In the genomic region with DNA sequence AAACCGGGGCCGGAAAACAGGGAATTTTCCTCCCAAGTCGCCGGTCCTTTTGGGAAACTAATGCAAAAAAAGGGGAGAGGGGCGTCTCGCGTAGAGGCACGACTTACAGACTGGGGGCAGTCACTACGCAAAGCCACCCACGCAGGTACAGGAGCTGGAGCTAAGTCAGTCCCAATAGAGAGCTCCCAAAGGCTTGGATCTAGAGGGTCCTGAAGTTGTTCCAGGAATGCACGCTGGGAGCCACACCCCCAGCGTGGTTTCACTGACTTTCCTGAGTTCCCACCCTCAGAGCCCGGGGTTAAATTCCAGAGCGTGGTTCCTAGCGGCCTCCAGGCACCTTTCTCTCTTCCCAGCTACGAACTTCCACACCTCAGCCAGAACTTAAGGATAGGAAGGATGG, we compare ENCODE assay signal across 8 mouse cellular contexts. TPM values are rescaled to one million over a fixed set of nuclear protein-coding genes. Genes with fewer than 3 reads are reported as not detected.
DNase-seq lines count a peak whose midpoint lies in the region; ATAC-seq and TF ChIP-seq lines count a peak whose summit lies in the region.

No protein-coding gene starts in this region.

- under 1% methylated on average over 16 of the region's 16 CpGs for WGBS in forebrain, embryonic 15.5 days
- 1% methylated on average over 16 of the region's 16 CpGs for WGBS in midbrain, embryonic 14.5 days

- H3K27ac ChIP-seq in ES-Bruce4 (ENCODE audit: insufficient read depth, low read length), result peak overlapping the region; percentile 73
- peak overlapping the region; percentile 96; the same call in 1 of the 2 replicates for H3K27ac ChIP-seq in forebrain, embryonic 15.5 days (replicated peaks)
- peak overlapping the region; percentile 98 for H3K27ac ChIP-seq in midbrain, embryonic 14.5 days (replicated peaks; ENCODE audit: low read depth, low read length)

- H3K9ac ChIP-seq in ES-Bruce4 (ENCODE audit: low read depth, poor library complexity, severe bottlenecking), result peak overlapping the region; percentile 100
- peak overlapping the region; percentile 33 for H3K9ac ChIP-seq in forebrain, embryonic 15.5 days (replicated peaks)
- peak overlapping the region; percentile 99 for H3K9ac ChIP-seq in midbrain, embryonic 14.5 days (replicated peaks; ENCODE audit: low read length)

- H3K4me3 ChIP-seq in ES-Bruce4 (ENCODE audit: low read depth, low read length), result peak overlapping the region; percentile 74
- peak overlapping the region; percentile 72 for H3K4me3 ChIP-seq in forebrain, embryonic 15.5 days
- H3K4me3 ChIP-seq in midbrain, embryonic 14.5 days (replicated peaks; ENCODE audit: low read depth, low read length), result peak overlapping the region; percentile 77

- no peak for TF ChIP-seq EP300 in ES-Bruce4 (IDR thresholded peaks at IDR 0.05; ENCODE audit: insufficient read depth, low read depth, low read length)

- peak; percentile 47 for ATAC-seq in forebrain, embryonic 15.5 days (replicated peaks)
- peak; percentile 13; the same call in 1 of the 2 replicates for ATAC-seq in midbrain, embryonic 14.5 days (ENCODE audit: low FRiP score, low TSS enrichment)

- no peak for TF ChIP-seq CTCF in ES-Bruce4 (IDR thresholded peaks at IDR 0.05; ENCODE audit: low read depth, low read length)

- H3K36me3 ChIP-seq in ES-Bruce4 (ENCODE audit: control insufficient read depth, insufficient read depth, low read length, poor library complexity, severe bottlenecking), result no peaks in the 10 kb centered on the region
- no peaks in the 10 kb centered on the region for H3K36me3 ChIP-seq in forebrain, embryonic 15.5 days
- H3K36me3 ChIP-seq in midbrain, embryonic 14.5 days (ENCODE audit: control insufficient read depth, insufficient read depth, low read length), result no peaks in the 10 kb centered on the region

- no peaks in the 10 kb centered on the region for H3K4me1 ChIP-seq in ES-Bruce4 (ENCODE audit: control insufficient read depth, insufficient read depth, low read length)
- peaks cover 29% of the 10 kb centered on the region for H3K4me1 ChIP-seq in forebrain, embryonic 15.5 days
- H3K4me1 ChIP-seq in midbrain, embryonic 14.5 days (ENCODE audit: control insufficient read depth, insufficient read depth, low read length), result peaks cover 19% of the 10 kb centered on the region

- TF ChIP-seq POLR2A in ES-Bruce4 (IDR thresholded peaks at IDR 0.05; ENCODE audit: insufficient read depth, low read length), result no peak

- peak; percentile 68 for DNase-seq in 3T3-L1 (ENCODE audit: low read depth, low spot score)
- DNase-seq in kidney, postnatal 25 days, result peak; percentile 64 to 65
- DNase-seq in midbrain, embryonic 14.5 days, result peak; percentile 27
- DNase-seq in ovary, postnatal 14 days (ENCODE audit: low spot score), result no peak
- no peak for DNase-seq in retina, postnatal 1 day
- no peak for DNase-seq in thymus, postnatal 0 days (ENCODE audit: low spot score)

- H3K27me3 ChIP-seq in ES-Bruce4 (ENCODE audit: control insufficient read depth, insufficient read depth, low read length, poor library complexity, severe bottlenecking), result no peaks in the 10 kb centered on the region
- no peaks in the 10 kb centered on the region for H3K27me3 ChIP-seq in forebrain, embryonic 15.5 days
- H3K27me3 ChIP-seq in midbrain, embryonic 14.5 days (ENCODE audit: control insufficient read depth, insufficient read depth, low read length), result no peaks in the 10 kb centered on the region

- 0 out of 2 replicates have a peak, but pooled peaks cover under 1% of the 10 kb centered on the region for H3K9me3 ChIP-seq in ES-Bruce4 (replicated peaks; ENCODE audit: control insufficient read depth, insufficient read depth, low read length, poor library complexity, severe bottlenecking)
- no peaks in the 10 kb centered on the region for H3K9me3 ChIP-seq in forebrain, embryonic 15.5 days
- no peaks in the 10 kb centered on the region for H3K9me3 ChIP-seq in midbrain, embryonic 14.5 days (ENCODE audit: control insufficient read depth, low read length)

- H3K4me2 ChIP-seq in forebrain, embryonic 15.5 days (replicated peaks), result peak overlapping the region; percentile 60
- H3K4me2 ChIP-seq in midbrain, embryonic 14.5 days (ENCODE audit: low read length), result peak overlapping the region; percentile 88

RNA-seq across cellular contexts. Expression of a gene that starts 0.5 kb away (rescaled TPM):
- polyA plus RNA-seq in ES-Bruce4 (2011; ENCODE audit: insufficient read depth, insufficient read length, low read depth, missing spikeins), result 101 and 108 TPM in 2 replicates
- polyA plus RNA-seq in forebrain, embryonic 15.5 days (2015; fragmentation: Nextera tagmentation; extraction: Ambion mirVana), result 37.1 and 38.0 TPM in 2 replicates
- 40.4 and 46.9 TPM in 2 replicates for polyA plus RNA-seq in midbrain, embryonic 14.5 days (2014; fragmentation: Nextera tagmentation; extraction: Ambion mirVana)
- polyA plus RNA-seq in thymus, postnatal 0 days (2015; fragmentation: Nextera tagmentation; extraction: Ambion mirVana), result 35.3 and 54.9 TPM in 2 replicates

RNA-seq across cellular contexts. Expression of a gene that starts 56.8 kb away (rescaled TPM):
- 93.5 and 93.7 TPM in 2 replicates for polyA plus RNA-seq in ES-Bruce4 (2011; ENCODE audit: insufficient read depth, insufficient read length, low read depth, missing spikeins)
- polyA plus RNA-seq in forebrain, embryonic 15.5 days (2015; fragmentation: Nextera tagmentation; extraction: Ambion mirVana), result 53.9 and 55.4 TPM in 2 replicates
- polyA plus RNA-seq in midbrain, embryonic 14.5 days (2014; fragmentation: Nextera tagmentation; extraction: Ambion mirVana), result 43.3 and 57.7 TPM in 2 replicates
- 41.5 and 46.1 TPM in 2 replicates for polyA plus RNA-seq in thymus, postnatal 0 days (2015; fragmentation: Nextera tagmentation; extraction: Ambion mirVana)

Comparison
In these comparisons a context has a peak if more than half of its experiments do, and no peak if none do; other contexts are left out.
1. DNase-seq: peak in 3T3-L1 (single experiment), kidney, postnatal 25 days (2 of 2) and midbrain, embryonic 14.5 days (single experiment); none in ovary, postnatal 14 days (single experiment), retina, postnatal 1 day (single experiment) and thymus, postnatal 0 days (single experiment).
2. H3K9ac ChIP-seq: peak in every context shown above with its lines; median percentile 100 in ES-Bruce4; 99 in midbrain, embryonic 14.5 days; 33 in forebrain, embryonic 15.5 days.
3. Peak in every context shown above with its lines, with median percentiles within 50 percentile points of each other: H3K27ac ChIP-seq and H3K4me3 ChIP-seq.